Mouse (Mus musculus): ENCODE data around the gene Apoa1. TPM values are rescaled to one million over a fixed set of nuclear protein-coding genes. Genes with fewer than 3 reads are reported as not detected.

Apoa1 gene
- polyA plus RNA-seq, 1 experiment from 2014 or later, result 2.3 TPM

- H3K4me2 ChIP-seq (replicated peaks), result no peak overlapping the region
- 80% methylated on average over 9 of the region's 9 CpGs for WGBS
- H3K27ac ChIP-seq, result no peak overlapping the region
- no peaks in the 10 kb centered on the region for H3K27me3 ChIP-seq
- ATAC-seq (ENCODE audit: insufficient number of reproducible peaks, insufficient read depth, low FRiP score, low TSS enrichment), result no peak
- H3K36me3 ChIP-seq, result peaks cover 44% of the 10 kb centered on the region
- no peak overlapping the region for H3K4me3 ChIP-seq
- H3K9me3 ChIP-seq, result no peaks in the 10 kb centered on the region
- H3K9ac ChIP-seq, result no peak overlapping the region
- 0 out of 2 replicates have a peak, but pooled peaks cover 7% of the 10 kb centered on the region for H3K4me1 ChIP-seq
Measured at GRCm38 (mm10) chr9:46194809-46195208, 33.6 kb upstream of the Apoa1 start.

- H3K9me3 ChIP-seq, result no peaks in the 10 kb centered on the region
Measured at GRCm38 (mm10) chr9:46196699-46197169, 31.6 kb upstream of the Apoa1 start.

GRCm38 (mm10) chr9:46198461-46198860 is 29.9 kb upstream of the Apoa1 start:
- no peaks in the 10 kb centered on the region for H3K4me1 ChIP-seq
- no peak overlapping the region for H3K27ac ChIP-seq
- no peak overlapping the region for H3K4me2 ChIP-seq (replicated peaks)
- H3K27me3 ChIP-seq, result no peaks in the 10 kb centered on the region
- no peak for ATAC-seq (ENCODE audit: insufficient number of reproducible peaks, insufficient read depth, low FRiP score, low TSS enrichment)
- 91% methylated on average over 9 of the region's 9 CpGs for WGBS
- peaks cover 57% of the 10 kb centered on the region for H3K36me3 ChIP-seq
- no peaks in the 10 kb centered on the region for H3K9me3 ChIP-seq
- H3K4me3 ChIP-seq, result no peak overlapping the region
- no peak overlapping the region for H3K9ac ChIP-seq

More at GRCm38 (mm10) chr9:46196699-46197169, 31.6 kb upstream of the Apoa1 start:
- no peak overlapping the region for H3K9ac ChIP-seq
- no peak overlapping the region for H3K4me2 ChIP-seq (replicated peaks)
- H3K4me3 ChIP-seq, result no peak overlapping the region
- H3K27me3 ChIP-seq, result no peaks in the 10 kb centered on the region
- WGBS, result 87% methylated on average over 12 of the region's 12 CpGs
- H3K27ac ChIP-seq, result no peak overlapping the region
- H3K36me3 ChIP-seq, result peaks cover 52% of the 10 kb centered on the region
- no peak for ATAC-seq (ENCODE audit: insufficient number of reproducible peaks, insufficient read depth, low FRiP score, low TSS enrichment)
- H3K4me1 ChIP-seq, result no peaks in the 10 kb centered on the region

GRCm38 (mm10) chr9:46198936-46199335 is 29.4 kb upstream of the Apoa1 start:
- Histone ChIP-seq H3K4me1 (no peaks in the 10 kb centered on the region), H3K4me3 (no peak overlapping the region), H3K4me2 (replicated peaks) (no peak overlapping the region), H3K9me3 (no peaks in the 10 kb centered on the region), H3K36me3 (peaks cover 58% of the 10 kb centered on the region), H3K9ac (no peak overlapping the region), H3K27ac (no peak overlapping the region), H3K27me3 (no peaks in the 10 kb centered on the region)
- 91% methylated on average over 7 of the region's 7 CpGs for WGBS
- no peak for ATAC-seq (ENCODE audit: insufficient number of reproducible peaks, insufficient read depth, low FRiP score, low TSS enrichment)

- no peak overlapping the region for H3K4me3 ChIP-seq
- no peaks in the 10 kb centered on the region for H3K4me1 ChIP-seq
- no peaks in the 10 kb centered on the region for H3K9me3 ChIP-seq
- 83% methylated on average over 2 of the region's 2 CpGs for WGBS
- H3K9ac ChIP-seq, result no peak overlapping the region
- no peaks in the 10 kb centered on the region for H3K27me3 ChIP-seq
- no peak overlapping the region for H3K4me2 ChIP-seq (replicated peaks)
- peaks cover 64% of the 10 kb centered on the region for H3K36me3 ChIP-seq
- ATAC-seq (ENCODE audit: insufficient number of reproducible peaks, insufficient read depth, low FRiP score, low TSS enrichment), result no peak
- H3K27ac ChIP-seq, result no peak overlapping the region
Measured at GRCm38 (mm10) chr9:46199609-46200008, 28.8 kb upstream of the Apoa1 start.

- WGBS, result 67% methylated on average over 10 of the region's 10 CpGs
- Histone ChIP-seq H3K4me3 (no peak overlapping the region), H3K9me3 (no peaks in the 10 kb centered on the region), H3K9ac (no peak overlapping the region), H3K4me2 (replicated peaks) (no peak overlapping the region), H3K27ac (0 out of 2 replicates have a peak overlapping the region, but pooled peaks have one; percentile 18), H3K27me3 (no peaks in the 10 kb centered on the region), H3K4me1 (peaks cover 21% of the 10 kb centered on the region), H3K36me3 (peaks cover 45% of the 10 kb centered on the region)
- no peak for ATAC-seq (ENCODE audit: insufficient number of reproducible peaks, insufficient read depth, low FRiP score, low TSS enrichment)
Measured at GRCm38 (mm10) chr9:46206834-46207500, 21.4 kb upstream of the Apoa1 start.

- 61% methylated on average over 6 of the region's 6 CpGs for WGBS
- H3K36me3 ChIP-seq, result peaks cover 47% of the 10 kb centered on the region
Measured at GRCm38 (mm10) chr9:46207501-46207869, 20.9 kb upstream of the Apoa1 start.

GRCm38 (mm10) chr9:46208401-46208974 is 19.9 kb upstream of the Apoa1 start:
- Histone ChIP-seq H3K4me3 (no peak overlapping the region), H3K4me2 (replicated peaks) (no peak overlapping the region), H3K27me3 (no peaks in the 10 kb centered on the region), H3K36me3 (peaks cover 56% of the 10 kb centered on the region), H3K9me3 (no peaks in the 10 kb centered on the region), H3K4me1 (peaks cover 21% of the 10 kb centered on the region), H3K9ac (no peak overlapping the region), H3K27ac (peak overlapping the region; percentile 14; the same call in 1 of the 2 replicates)
- no peak for ATAC-seq (ENCODE audit: insufficient number of reproducible peaks, insufficient read depth, low FRiP score, low TSS enrichment)
- 58% methylated on average over 13 of the region's 13 CpGs for WGBS

More at GRCm38 (mm10) chr9:46207501-46207869, 20.9 kb upstream of the Apoa1 start:
- Histone ChIP-seq H3K4me3 (no peak overlapping the region), H3K27ac (peak overlapping the region; percentile 18; the same call in 1 of the 2 replicates), H3K9ac (no peak overlapping the region), H3K9me3 (no peaks in the 10 kb centered on the region), H3K4me2 (replicated peaks) (no peak overlapping the region), H3K27me3 (no peaks in the 10 kb centered on the region), H3K4me1 (peaks cover 21% of the 10 kb centered on the region)
- ATAC-seq (ENCODE audit: insufficient number of reproducible peaks, insufficient read depth, low FRiP score, low TSS enrichment), result no peak

GRCm38 (mm10) chr9:46210473-46210872 is 17.9 kb upstream of the Apoa1 start:
- 92% methylated on average over 12 of the region's 12 CpGs for WGBS
- Histone ChIP-seq H3K4me1 (peaks cover 21% of the 10 kb centered on the region), H3K9me3 (no peaks in the 10 kb centered on the region), H3K9ac (no peak overlapping the region), H3K27me3 (no peaks in the 10 kb centered on the region), H3K4me3 (no peak overlapping the region), H3K27ac (no peak overlapping the region), H3K4me2 (replicated peaks) (no peak overlapping the region), H3K36me3 (peaks cover 55% of the 10 kb centered on the region)
- ATAC-seq (ENCODE audit: insufficient number of reproducible peaks, insufficient read depth, low FRiP score, low TSS enrichment), result no peak

GRCm38 (mm10) chr9:46214276-46214675 is 14.1 kb upstream of the Apoa1 start:
- Histone ChIP-seq H3K4me2 (replicated peaks) (no peak overlapping the region), H3K9ac (no peak overlapping the region), H3K27me3 (no peaks in the 10 kb centered on the region), H3K4me3 (no peak overlapping the region), H3K27ac (no peak overlapping the region), H3K36me3 (peaks cover 56% of the 10 kb centered on the region), H3K9me3 (no peaks in the 10 kb centered on the region), H3K4me1 (no peaks in the 10 kb centered on the region)
- 78% methylated on average over 4 of the region's 4 CpGs for WGBS
- no peak for ATAC-seq (ENCODE audit: insufficient number of reproducible peaks, insufficient read depth, low FRiP score, low TSS enrichment)

GRCm38 (mm10) chr9:46214946-46215337 is 13.4 kb upstream of the Apoa1 start:
- no peak overlapping the region for H3K4me3 ChIP-seq
- WGBS, result 92% methylated on average over 10 of the region's 10 CpGs
- no peak for ATAC-seq (ENCODE audit: insufficient number of reproducible peaks, insufficient read depth, low FRiP score, low TSS enrichment)
- no peak overlapping the region for H3K27ac ChIP-seq
- no peak overlapping the region for H3K4me2 ChIP-seq (replicated peaks)
- no peaks in the 10 kb centered on the region for H3K9me3 ChIP-seq
- H3K9ac ChIP-seq, result no peak overlapping the region
- H3K4me1 ChIP-seq, result no peaks in the 10 kb centered on the region
- H3K27me3 ChIP-seq, result no peaks in the 10 kb centered on the region
- peaks cover 55% of the 10 kb centered on the region for H3K36me3 ChIP-seq
